Mouse (Mus musculus): ENCODE measurements around the gene Traf1.

The Traf1 gene

DNA sequence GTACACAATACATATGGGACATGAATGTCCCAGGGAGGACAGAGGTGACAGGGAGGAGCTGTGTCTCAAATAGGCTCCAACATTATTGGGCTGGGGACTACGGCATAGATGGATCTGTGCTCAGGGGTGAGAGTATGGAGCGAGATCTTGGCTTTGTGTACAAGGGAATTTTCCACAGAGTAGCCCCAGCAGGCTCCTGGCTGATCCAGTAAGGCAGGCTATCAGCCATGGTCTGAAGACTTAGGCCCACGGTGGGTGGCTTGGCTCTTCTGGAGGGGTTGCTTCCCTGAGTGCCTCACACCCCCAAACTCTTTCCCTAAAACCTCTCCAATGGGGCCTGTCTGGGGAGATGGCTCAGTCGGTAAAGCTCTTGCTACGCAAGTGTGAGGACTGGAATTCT, 21.3 kb downstream of the Traf1 start:
- DNase-seq, result no peak

DNA sequence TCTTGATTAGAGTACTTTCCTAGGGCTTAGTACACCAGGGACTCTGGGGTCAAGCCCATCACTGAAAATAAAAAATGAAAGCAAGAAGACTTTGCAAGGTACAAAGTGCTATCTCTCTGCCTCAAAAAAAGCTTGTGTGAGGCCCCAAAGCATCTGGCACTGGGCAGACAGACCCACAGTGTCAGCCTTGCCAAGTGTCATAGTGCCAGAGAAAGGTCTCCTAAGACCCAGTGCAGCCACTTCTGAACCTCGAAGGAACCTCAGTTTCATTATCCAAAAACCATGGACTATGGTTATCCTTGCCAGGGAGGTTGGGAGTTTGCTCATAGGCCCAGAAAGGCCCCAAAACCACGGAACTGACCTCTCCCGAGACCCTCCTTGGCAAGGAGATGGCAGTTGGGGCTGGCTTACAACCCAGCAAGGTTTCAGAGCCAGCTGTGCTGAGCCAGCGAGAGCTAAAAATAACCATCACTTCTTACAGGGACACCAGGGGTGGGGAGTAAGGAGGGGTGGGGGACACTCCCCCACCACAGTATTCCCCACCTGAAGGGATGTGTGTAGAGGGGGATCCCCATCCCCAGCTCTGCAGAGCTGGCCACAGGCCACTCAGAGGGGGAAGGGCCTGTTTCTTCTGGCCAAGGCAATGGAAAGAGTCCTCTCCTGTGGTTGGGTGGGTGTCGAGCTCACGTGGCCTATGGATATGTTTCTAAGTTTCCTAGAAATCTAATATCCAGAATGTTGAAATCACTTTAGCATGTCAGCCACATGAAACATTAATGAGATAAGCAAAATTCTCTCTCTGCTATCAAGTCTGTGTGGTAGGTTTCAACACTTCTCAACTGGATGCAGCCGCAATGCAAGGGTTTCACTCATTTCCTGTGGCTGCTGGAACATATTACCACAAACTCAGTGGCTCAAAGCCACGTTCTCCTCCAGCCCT, 23.0 kb downstream of the Traf1 start:
- DNase-seq, result peak; percentile 52 to 72

DNA sequence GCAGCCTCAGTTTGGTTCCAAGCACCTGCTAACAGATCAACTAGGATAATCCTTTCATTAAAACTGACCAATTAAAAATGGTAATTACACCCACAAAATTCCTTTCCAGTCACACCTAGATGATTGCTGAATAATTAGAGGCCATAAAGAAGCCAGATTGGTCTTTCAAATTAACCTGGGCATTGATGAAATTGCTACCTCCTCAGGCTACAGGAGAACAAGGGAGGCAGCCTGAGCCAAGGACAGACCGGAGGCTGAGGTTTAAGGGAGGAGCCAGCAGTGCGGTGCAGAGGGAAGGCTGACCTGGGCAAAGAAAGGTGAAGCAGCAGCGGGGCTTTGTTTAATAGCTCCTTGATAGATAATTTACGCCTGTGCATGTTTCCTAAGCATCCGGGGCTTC, 24.1 kb downstream of the Traf1 start:
- no peak for DNase-seq

DNA sequence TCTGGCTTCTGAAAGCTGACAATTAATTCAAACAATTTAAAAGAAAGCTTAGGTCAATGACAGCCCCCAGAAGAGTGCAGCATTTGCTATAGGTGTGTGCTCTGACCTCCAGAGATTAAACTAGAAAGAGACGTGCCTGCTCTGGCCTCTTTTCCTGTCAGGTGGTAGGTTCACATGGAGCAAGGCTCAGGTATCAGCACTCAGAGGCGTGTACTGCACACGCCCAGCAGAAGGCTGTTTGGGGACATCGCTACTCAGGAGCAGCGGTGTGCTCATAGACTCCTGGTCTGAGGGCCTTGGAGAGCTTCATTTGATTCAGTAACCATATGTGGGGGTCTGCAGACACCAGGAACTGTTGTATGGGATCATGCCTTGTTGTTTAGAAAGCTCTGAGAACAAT, 34.3 kb downstream of the Traf1 start:
- DNase-seq, result peak in 1 of 2 experiments; percentile 10

DNA sequence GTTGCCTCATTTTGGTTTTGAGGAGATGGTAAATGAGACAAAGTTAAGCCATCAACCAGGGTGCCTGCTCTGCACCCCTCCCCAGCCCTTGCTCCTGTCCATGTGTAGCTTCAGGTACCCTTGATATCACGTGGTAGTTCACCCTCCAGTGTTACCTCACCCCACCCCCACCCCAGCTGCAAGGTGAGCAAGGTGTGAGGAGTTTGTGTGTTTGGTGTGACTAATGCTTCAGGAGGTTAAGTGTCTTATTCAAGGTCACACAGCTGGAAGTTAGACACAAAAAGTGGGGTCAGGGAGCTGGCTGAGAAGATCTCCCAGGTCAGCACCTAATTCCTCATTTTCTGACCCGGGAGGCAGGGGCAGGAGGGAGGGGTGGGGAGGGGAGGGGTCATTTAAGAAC, 38.8 kb downstream of the Traf1 start:
- DNase-seq, result no peak

DNA sequence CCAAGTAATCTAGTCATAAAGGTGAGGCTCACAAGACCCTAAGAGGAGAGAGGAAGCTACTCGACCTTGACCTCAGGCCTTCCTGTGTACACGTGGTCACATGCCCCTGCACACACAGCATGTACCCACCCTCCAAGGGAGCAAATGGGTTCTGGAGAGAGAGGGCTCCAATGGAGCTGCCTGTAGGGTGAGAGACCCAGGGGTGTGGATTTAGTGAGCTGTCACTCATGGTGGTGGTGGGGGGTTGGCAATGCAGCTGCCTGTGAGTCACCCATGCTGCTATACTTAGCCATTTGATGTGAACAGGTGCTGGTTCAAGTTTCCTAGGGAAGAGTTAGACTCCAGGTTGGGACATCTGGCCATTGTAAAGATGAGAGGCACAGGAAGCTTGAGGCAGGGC, 41.4 kb downstream of the Traf1 start:
- DNase-seq, result peak; percentile 47 to 76

DNA sequence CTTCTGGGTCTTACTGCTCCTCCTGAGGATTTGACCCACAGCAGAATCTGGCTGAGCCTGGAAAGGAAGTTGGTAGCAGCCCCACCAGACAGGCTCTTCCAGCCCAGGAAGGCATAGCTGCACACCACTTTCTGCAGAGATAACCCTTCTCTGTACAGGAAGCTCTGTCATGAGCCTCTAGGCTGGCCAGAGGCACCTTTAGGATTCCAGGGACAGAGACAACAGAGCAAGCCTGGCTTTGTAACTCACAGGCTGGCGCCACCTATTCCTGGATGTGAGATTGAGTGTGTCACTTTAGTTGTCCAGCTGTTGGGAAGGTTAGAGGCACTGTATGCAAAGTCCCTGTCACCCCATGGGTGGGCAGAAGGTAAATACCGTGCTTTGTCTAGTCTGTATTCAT, 46.5 kb downstream of the Traf1 start:
- DNase-seq, result peak in 1 of 2 experiments; percentile 43

DNA sequence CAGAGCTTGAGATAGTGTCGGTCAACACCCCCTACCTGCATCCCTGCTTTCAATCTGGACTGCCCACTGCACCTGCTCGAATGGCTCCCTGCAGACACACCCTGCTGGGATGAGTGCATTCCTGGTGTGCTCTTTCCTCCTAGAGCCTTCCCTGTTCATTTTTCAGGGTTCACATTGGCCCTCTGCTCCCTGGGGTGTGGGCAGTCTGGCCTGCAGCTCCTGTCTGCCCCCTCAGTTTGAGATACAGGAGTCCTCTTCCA, 46.8 kb downstream of the Traf1 start:
- DNase-seq, result peak in 1 of 2 experiments; percentile 20

DNA sequence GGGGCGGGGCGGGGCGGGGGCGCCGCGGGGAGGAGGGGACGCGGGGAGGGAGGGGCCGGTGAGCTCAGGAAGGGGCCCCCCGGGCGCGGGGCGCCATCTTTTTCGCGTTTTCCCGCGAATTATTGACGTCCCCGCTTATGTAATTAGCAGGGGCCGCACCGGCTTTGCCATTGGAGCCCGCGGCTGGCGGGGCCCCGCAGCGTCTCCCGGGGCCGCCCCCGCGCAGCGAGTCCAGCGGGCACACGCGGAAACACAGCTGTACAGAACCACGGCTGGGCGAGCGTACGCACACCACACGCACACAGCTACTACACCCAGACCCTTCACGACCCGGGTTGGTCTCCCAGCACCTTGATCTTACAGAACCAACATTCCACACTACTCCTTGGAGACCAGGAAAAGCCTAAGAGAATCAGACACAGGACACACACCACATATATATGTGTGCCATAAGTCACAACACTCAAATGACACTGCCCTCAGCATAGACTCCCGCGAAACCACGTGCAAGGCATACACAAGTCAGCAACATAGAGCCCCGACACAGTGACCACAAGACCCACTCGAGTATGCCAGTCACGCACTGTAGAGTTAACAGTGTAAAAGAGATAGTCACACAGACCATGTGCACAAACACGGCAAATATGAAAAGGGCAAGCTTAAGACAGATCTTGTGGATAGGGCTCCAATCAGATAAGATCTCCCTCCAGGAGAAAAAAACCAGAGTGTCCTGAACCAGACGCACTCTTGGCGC, 47.3 kb downstream of the Traf1 start:
- peak; percentile 57 to 68 for DNase-seq

DNA sequence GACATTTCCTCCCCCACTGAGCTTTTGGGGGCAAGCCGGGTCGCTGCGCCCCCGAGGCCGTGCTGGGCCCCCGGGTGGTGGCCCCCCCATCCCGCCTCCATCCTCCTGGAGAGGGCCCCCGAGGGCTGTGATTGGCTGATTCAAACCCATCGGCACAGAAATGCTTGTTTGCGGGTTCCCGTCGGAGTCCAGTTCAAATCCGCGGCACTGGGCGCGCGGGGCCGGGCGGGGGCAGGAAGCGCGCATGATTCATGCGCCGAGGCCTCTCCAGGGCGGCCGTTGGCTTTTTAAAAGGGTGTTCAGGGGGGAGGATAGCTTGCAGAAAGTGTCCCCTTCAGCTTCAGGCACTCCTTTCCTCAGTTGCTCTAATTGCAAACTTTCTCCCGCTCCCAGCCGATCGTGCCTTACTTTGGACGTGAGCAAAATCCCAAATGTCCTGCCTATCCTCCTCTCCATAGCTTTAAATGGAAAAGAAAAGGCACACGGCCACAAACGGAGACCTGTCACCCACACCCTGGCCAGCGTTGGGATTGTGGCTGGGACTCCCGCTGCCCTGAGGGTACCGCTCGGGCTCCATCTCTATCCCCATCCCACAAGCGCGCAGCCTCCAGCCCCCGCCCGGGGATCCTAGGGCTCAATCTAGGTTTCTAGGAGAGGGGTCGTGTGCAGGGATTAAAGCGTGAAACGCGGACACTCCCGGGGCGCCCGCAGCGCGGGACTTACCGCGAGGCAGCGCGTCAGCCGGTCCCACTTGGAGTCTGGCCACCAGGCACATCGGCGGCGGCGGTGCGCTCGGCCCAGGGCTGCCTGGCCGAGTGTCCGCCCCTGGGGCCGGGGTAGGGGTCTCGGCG, 48.1 kb downstream of the Traf1 start, which contains the start of gene Phf19:
TSS of gene Phf19 (minus strand) at position 809 of the 851 bp plus-strand sequence.
- DNase-seq, result peak; percentile 75 to 83

DNA sequence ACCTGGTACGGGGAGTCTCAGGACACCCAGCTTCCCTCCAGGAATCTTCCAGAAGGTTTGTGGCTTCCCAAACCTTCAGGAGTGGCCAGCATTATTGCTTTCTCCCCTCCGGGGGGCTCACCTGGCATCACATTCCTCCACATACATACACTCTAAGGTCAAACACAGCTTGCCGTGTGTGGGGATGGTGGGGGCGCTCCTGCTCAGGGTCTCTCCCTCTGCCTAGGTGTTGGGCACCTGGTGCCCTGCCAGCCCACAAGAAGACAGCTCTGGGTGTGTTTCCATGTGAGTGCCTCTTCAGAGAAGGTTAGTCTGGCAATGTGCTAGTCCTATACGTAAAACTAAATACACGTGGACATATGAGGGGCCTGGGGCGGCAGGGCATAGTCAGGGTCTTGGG, 49.0 kb downstream of the Traf1 start:
- DNase-seq, result peak; percentile 63 to 80

DNA sequence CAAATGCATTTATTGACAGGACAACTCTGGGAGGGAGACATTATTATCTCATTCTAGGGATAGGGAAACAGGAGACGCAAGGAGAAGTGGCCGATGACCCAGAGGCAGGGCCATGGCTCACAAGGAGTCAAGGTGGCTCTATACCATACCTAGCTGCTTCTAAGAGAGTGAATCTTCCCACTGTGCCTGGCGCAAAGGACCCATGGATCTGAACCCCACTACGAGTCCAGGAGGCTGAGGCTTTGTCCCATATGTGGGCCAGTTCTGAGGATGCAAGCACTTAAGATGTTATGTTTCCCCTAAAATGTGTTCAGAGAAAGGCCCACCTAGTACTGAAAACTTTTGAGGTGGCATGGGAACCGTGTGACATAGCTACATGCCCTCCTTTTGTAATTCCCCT, 49.7 kb downstream of the Traf1 start:
- DNase-seq, result no peak

DNA sequence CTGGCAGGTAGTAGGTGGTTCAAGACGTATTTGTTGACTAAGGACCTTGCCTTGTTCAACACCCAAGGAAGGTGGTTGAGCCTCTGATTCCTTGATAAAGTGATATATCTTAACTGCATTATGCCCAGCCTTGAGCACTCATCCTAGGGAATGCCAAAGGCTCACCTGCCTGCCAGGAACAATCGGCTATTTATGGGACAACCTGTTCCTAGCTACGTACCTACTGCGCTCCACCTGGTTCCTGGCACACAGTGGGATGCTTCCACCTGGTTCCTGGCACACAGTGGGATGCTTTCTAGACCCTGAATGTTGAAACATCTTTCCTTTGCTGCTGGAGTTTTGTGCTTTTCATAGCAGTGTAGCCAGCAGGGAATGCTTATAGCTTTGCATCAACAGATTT, 51.9 kb downstream of the Traf1 start:
- DNase-seq, result no peak

DNA sequence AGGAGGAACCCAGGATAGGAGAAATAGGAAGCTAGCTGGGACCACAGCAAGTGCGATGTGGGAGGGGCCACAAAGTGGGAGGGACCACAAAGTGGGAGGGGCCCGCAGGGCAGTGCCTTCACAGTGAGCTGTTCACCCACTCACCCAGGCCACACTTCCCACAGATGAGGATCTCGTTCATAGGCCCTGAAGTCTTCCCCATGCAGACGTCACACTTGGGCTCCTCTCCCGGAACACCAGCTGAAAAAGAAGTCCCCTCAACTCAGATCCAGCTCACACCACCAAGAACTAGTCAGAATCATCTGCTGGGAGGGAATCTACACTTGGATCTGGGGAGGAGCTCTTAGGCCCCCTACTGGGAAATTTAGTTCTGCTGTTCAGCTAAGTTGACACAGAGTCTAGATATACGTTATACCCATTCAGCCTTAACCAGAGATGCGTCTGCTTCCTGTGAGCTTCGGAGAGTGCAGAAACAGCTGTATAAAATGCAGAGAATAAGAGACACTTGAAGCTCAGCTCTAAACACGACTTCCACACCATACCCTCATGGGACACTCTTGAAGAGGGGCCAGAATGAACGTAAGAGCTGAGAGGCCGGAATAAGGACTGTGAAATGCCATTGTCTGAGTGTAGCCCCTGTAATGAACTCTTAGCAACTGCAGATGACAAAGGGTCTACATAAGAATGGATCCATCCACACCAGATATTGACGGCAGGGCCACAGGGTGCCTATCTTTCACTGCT, 54.5 kb downstream of the Traf1 start:
- DNase-seq, result peak; percentile 36 to 68

DNA sequence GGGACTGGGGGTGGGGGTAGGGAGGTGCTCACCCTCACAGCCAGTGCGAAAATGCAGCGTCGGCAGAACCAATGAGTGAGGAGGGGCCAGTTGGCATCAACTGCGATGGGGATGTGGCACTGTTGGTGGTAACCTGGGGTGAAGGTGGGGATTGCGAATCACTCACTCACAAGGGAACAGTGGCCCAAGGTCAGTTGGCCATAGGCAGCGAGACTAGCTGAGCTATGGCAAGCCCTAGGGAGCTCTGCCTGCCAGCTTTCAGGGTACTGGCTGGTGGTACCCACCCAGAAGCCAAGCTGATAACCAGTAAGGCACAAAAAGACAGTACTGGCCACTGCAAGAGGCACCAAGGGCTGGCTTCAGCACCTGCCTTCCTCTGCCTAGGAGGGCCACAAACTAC, 55.1 kb downstream of the Traf1 start:
- DNase-seq, result no peak

DNA sequence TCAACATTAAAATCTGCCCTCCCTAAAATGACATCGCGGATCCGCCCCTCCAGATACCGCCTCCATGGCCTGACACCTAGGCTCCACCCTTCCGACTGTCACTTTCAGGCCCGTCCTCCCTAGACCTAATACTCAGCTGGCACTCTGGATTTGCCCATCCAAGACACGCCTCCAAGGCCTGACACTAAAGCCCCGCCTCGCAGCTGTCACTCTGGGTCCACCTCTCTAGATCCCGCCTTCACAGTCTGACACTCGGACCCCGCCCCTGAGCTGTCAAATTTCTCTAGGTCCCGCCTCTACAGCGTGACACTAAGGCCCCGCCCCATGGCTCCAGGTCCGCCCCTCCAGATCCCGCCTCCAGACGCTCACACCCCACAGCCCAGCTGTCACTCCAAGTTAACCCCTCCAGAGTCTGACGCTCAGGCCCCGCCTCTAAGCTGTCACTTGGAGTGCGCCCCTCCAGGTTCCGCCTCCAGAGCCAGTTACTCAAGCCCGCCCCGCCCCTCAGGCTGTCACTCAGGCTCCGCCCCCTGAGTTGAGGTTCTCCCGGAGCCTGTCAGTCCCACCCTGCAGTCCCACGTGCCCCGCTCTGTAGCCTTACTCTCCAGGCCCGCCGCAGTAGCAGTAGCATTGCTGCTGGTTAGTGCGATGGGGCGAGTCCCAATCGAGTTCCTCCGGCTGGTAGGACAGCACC, 56.6 kb downstream of the Traf1 start:
- DNase-seq, result peak; percentile 98 to 99

DNA sequence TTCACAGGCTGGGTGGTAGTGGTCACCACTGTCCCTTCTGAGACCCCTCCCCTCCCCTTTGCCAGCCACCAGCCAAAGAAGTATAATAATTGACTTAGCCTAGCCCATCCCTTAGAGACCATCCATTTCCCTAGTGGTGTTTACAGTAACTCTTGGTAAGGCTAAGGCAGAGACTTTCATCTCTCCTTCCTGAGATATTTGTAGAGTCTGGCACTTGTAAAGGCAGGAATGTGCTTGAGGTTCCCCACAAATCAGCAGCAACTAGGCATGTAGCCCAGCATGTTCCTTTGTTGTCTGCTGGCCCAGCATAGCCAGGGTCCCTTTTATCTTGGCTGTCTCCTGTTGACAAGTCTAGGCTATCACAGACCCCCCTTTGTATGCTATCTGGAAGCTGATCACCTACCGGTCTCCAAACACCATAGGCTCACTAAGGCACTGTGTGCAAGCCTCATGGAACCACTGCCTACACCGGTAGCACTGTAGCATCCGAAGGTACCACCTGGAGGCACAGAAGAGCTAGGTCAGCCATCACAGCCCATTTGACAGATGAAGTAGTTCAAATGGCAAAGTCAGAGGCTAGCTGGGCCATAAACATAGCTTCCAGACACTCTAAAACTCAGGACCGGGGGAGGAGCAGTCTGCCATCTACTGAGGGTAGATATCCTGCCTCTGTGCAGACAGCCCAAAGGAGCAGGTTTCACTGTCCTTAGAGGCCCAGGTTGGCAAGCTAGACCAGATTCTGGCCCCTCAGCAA, 57.7 kb downstream of the Traf1 start:
- no peak for DNase-seq

DNA sequence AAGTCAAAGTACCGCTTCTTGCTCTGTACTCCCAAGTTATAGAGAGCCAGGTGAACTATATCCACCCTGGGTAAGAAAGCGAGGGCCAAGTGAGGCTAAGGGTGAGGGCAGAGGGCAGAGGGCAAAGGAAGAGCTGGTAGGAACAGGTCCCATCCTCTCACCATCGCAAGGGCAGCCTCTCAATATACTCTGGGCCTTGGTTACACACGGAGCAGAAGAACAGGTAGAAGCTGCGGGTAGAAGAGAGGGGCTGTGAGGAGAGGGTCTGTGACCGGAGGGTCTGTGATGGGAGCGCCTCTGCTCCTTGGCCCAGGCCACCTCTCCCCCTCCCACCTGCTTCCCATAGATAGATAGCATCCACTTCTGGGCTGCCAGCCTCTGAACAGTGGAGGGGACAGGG, 58.4 kb downstream of the Traf1 start:
- no peak for DNase-seq

DNA sequence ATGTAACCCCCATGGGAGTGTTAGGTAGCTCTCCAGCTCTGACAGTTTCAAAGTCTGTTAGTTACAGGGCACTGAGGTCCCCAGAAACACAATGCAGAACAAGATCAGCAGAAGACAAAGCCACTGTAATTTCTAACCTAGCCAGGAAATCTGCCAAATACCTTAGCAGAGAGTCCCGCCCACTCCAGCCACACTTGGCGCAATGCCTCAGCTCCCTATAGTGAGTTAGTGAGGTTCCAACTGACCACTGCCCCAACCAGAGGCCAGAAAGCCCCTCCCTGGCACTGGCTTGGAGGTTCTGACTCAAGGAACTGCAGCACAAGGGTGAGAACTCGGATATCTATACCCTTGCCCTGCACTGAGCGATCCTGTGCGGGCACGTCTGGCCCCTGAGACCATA, 58.8 kb downstream of the Traf1 start:
- no peak for DNase-seq

DNA sequence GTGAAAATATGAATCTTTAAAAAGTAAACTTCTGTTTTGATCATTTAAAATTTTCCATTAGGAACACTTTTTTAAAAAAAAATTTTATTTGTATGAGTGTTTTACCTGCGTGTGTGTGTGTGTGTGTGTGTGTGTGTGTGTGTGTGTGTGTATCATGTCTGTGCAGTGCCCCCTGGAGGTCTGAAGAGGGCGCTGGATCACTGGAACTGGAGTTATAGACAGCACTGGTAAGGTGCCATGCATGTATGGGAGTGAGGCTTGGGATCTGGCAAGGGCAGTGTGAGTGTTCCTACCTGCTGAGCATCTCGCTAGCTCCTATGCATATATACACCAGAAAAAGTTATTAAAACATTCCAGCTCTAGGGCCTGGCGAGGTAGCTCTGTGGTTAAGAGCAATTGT, 59.8 kb downstream of the Traf1 start:
- no peak for DNase-seq

DNA sequence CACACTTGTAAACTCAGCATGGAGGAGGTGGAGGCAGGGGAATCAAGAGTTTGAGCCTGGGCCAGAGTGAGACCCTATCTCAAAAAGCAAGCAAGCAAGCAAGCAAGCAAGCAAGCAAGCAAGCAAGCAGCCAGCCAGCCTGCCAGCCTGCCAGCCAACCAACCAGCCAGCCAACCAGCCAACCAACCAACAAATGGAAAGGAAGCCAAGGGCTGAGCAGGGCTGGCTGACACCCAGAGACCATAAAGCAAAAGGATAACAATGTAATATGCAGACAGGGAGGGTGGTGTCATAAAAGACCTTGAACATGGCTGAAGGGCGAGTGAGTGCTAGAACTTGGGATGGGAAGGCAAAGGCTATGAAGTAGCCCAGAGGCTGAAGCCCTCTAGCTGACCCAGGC, 61.2 kb downstream of the Traf1 start:
- no peak for DNase-seq
